Mouse (Mus musculus) mouse embryonic stem cell (cell line): Measurements from ENCODE around the gene Zbtb8os.

Experiments used
- in situ Hi-C, 2 experiments: fragments of 300-500 bp; cut with MboI; formaldehyde crosslinking; loops; 1 replicate in 1 of 2; 3 replicates in 1 of 2; pipeline ENCODE4 v1.14.3; 2019 to 2020; ENCODE audit warnings: low sequenced_read_pairs in 2 of 2, low pct_unique_long_range_greater_than_20kb in 1 of 2, mixed read lengths in 1 of 2; ENCODE audit not compliant: unreplicated experiment in 1 of 2

The Zbtb8os gene

DNA sequence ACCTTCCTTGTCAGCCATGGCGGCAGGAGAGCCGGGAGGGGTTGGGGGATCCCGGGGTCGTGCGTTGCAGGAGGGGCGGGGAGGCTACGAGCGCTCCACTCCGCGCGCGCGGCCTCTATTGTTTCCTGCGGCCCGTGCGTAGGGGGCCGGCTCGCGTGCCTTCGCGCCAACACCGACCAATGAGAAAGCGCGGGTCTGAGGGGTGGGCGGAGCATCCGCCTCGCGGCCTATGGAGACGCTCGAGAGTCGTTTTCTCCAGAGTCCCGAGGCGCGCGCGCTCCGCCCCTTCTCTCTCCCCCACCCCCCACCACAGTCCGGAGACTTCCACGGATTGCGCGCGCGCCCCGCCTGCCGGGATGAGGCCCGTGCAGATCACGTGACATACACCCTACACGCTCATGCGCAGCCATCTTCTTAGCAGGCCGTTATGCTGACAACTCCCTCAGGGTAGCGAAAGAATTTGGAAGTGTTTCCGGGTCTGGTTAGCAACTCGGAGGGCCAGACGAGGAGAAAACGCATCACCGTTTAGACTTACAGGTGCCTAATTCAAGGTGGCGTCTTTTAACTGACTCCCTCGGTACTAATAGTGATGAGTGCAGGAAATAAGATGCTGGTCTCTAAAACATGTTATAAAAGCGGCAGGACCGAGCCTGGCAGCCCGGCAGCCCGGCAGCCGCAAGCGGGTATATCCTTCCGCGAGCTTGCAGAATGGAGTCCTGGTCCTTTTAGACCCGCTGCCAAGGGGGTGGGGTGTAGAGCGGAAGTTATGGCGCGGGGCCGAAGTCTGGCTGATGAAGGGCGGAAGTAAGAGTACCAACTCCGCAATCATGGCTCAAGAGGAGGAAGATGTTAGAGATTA is at the start of gene Zbtb8os, which contains the start of gene Rbbp4:
Gene Zbtb8os (plus strand): TSS at position 480 of the 859 bp plus-strand sequence.
Gene Rbbp4 (minus strand): TSS at position 155 of the 859 bp plus-strand sequence.
- in situ Hi-C loops, result no loop called here

DNA sequence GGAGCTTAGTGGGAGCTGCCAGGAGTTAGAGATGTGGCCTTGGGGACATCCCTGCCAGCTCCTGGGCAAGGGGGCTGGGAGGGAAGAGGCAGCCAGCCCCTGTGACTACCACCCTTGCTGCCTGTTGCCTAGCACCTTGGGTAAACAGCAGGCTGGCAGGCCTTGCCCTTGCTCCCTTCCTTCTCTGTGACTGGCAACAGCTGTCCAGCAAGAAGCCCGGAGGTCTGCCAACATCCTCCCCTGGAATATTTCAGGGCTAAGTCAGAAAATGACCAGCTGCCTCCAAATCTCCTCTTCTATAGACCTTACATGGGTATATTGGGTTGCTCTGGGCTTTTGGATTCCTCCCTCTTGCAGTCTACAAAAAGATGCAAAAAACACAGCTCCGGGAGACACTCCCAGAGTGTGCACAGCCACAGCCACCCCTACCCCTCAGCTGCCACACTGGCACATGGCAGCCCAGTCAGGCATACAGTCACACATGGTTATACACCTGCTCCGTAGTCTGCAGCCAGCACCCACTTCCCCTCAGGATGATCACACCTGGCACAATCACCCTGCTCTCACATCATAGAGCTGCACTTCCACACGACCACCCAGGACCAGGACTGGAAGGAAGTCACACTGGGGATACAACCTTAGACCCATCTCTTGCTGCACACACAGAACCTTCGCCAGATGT is 49.4 kb upstream of the Zbtb8os start:
- in situ Hi-C loops, result no loop called here

DNA sequence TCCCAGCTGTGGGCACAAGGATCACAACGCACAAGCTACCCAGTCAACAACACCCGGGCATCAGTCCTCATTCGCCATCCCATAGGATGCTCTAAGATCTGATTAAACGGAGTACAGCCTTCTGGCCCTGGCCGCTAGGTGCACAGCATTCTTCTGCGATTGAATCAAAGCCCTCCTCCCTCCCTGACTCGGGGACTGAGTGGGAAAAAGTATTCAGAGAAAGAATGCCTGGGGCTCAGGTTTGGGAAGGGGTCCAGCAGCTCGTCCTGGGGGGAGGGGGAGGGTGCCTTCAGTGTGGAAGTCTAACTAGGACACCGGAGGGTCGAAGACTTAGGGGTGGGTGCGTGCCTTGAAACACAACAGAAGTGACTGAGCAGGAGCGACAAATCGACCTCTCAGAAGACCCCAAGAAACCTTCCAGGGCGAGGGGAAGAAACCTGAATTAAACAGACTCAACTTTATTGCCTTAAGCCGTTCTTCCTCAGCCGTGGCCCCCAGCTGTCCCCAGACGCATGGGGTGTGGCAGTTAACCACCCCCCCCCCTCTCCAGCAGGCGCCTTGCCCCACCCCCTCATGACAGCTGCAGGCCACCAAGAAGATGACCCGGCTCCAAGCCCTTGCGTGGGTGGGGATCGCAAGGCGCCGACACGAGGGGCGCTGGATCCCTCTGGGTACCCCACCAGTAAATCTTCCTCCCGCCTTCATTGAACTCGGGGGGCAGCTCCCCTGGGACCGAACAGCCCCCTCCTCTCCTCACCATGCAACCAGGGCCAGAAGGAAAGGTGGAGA is 48.6 kb upstream of the Zbtb8os start:
- in situ Hi-C loops, result no loop called here

GRCm38 (mm10) chr4:129287472-129287981 is 48.0 kb upstream of the Zbtb8os start, which contains the start of gene Sync:
Sync (plus strand) TSS chr4:129287617.
- in situ Hi-C loops, result no loop called here

DNA sequence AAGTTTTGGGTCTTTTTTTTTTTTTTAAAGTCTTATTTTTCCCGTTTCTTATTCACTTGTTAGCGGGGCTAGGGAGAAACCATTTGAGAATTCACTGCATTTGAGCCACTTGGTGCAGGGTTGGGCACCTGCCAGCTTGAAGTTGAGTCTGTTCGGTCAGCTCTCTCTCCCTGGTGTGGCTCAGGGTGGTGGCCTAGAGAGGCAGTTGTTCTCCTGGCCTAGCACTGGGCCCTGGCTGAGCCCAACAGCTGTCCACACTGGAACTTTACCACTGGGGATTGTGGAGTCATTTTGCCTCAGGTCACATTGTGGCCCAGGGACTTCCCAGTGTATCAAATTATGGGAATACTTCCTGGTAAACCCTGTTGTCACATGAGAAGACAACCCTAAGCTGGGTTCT is 47.4 kb upstream of the Zbtb8os start:
- in situ Hi-C loops, result no loop called here

- in situ Hi-C loops, result no loop called here
Measured at GRCm38 (mm10) chr4:129289671-129290070, 45.8 kb upstream of the Zbtb8os start.

GRCm38 (mm10) chr4:129292831-129293230 is 42.7 kb upstream of the Zbtb8os start:
- in situ Hi-C loops, result no loop called here

DNA sequence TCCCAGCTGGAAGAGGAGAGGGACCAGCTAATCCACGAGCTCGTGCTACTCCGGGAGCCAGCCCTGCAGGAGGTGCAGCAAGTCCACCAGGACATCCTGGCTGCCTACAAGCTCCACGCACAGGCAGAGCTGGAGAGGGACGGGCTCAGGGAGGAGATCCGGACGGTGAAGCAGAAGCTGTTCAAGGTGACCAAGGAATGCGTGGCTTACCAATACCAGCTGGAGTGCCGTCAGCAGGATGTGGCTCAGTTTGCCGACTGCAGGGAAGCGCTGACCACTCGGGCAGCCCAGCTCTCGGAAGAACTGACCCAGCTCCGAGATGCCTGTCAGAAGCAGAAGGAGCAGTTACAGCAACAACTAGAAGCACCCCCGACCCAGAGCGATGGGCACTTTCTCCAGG is 41.8 kb upstream of the Zbtb8os start:
- in situ Hi-C loops, result no loop called here

DNA sequence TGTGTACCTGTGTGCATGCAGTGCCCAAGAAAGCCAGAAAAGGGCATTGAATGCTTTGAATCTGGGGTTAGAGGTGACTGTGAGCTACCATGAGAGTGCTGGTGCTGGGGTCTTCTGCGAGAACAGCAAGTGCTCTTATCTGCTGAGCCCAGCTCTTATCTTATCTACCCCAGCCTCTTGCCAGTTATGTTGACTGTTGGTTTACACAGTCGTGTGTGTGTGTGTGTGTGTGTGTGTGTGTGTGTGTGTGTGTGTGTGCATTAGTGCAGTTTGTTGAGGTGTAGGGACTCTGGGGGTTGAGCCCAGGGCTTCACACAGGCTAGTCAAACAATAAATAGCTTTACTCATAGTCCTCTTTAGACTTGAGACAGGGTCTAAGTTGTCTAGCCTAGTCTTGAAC is 40.3 kb upstream of the Zbtb8os start:
- in situ Hi-C loops, result no loop called here

DNA sequence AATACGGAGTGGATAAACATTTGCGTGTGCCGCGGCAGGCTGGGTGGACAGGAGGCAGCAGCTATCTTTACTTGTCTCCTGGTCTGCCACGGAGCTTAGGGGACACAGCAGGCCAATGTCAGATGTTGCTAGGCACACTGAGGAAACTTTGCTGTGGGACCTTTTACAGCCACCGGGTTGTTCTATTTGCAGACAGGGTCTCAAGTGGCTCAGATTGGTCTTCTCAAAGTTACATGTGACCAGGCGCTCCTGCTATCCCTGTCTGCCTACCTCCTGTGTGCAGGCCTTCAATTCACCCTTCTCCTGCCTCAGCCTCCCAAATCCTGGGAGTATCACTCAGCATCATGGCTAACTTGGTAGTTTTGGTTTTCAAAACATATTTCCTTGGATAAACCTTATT is 39.4 kb upstream of the Zbtb8os start:
- in situ Hi-C loops, result no loop called here

DNA sequence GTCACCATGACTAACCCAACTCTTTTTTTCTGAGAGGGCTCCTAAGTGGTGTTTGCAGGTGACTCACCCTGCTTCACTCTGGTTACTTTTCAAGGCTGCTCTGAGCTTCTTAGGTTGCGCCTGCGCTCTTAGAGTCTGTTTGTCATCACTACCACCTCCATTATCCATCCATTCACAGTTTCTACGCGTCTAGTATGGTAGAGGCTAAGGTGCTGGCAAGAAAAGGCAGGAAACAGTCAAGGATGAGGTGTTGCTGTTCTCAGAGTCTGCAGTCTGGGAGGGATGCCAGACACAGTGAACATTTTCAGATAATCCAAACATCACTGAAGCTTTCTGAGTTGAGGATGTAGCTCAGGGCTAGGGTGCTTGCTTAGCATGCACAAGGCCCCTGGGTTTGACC is 37.8 kb upstream of the Zbtb8os start:
- in situ Hi-C loops, result no loop called here

- in situ Hi-C loops, result no loop called here
Measured at GRCm38 (mm10) chr4:129299121-129299520, 36.4 kb upstream of the Zbtb8os start.

DNA sequence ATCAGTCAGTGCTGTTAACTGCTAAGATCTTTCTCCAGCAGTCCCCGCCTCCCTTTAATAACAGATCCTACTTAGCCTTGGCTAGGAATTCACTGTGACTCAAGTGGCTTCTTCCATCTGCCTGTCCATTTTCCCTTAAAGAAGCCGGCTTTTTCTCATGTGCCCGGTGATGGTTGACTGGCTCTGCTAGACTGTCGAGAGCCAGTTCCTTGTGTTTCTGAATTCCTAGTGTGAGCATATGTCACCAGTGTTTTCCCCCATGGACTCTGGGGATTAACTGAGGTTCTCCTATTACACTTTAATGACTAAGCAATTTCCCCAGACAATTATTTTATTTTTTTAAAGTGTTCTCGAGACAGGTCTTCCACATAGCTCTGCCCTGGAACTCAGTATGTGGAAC is 32.1 kb upstream of the Zbtb8os start:
- in situ Hi-C loops, result no loop called here

- in situ Hi-C loops, result no loop called here
Measured at GRCm38 (mm10) chr4:129303816-129304215, 31.7 kb upstream of the Zbtb8os start.

- in situ Hi-C loops, result no loop called here
Measured at GRCm38 (mm10) chr4:129304306-129304705, 31.2 kb upstream of the Zbtb8os start.

- in situ Hi-C loops, result no loop called here
Measured at GRCm38 (mm10) chr4:129307936-129308335, 27.6 kb upstream of the Zbtb8os start.

DNA sequence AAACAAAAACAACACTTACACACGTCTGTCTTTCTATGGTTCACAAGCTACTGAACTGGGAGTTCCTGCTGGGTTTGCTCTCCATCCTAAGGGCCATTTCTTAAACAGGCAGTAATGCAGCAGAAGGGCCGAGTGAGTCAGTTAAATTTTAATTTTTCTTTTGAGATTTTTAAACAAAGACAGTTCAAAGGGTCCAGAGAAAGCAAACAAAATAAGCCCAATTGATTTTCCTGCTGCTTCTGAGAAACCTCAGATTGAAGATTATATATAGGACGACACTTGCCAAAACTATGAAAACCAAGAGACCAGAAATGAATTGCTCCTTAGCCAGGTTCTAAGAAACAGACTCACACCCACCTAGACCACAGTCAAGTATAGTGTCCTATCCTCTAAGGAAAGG is 21.6 kb upstream of the Zbtb8os start:
- in situ Hi-C loops, result no loop called here

- in situ Hi-C loops, result no loop called here
Measured at GRCm38 (mm10) chr4:129320876-129321275, 14.6 kb upstream of the Zbtb8os start.

DNA sequence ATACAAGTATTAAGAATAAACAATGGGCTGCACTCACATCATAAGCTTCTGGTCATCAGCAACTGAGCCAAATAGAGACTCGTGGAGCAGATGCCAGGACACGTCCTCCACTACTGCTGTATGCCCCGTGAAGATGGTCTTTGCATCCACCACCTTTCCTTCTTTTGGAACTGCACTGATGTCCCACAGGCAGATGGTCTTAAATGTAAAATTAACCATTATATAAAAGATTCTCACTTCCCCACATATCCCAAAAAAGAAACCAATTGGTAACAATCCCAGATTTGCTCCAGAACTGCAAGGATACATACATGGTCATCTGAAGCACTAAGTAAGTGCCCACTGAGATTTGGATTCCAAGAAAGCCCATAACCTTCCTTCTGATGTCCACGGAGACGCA is 13.5 kb upstream of the Zbtb8os start:
- in situ Hi-C loops, result no loop called here
